Mouse (Mus musculus) stomach, embryonic 15.5 days (tissue): ENCODE data around the gene Cpne5. TPM values are rescaled to one million over a fixed set of nuclear protein-coding genes. Genes with fewer than 3 reads are reported as not detected.
"Not testable (repeated sequence)": the region's sequence is repeated elsewhere in the genome, so short reads cannot be mapped to it uniquely, and the experiment has no call there.

Source experiments
- ATAC-seq: fragments of 200-750 bp; cut with Nextera tagmentation; 2 replicates; pipeline ENCODE4 v1.8.0; 2017; ENCODE audit warnings: low read depth, moderate number of reproducible peaks, moderate TSS enrichment; ENCODE audit not compliant: insufficient read depth, low FRiP score
- H3K27ac ChIP-seq: fragments of 300-500 bp; sonication (generic); 2 replicates; pipeline ENCODE4 v1.5.1; 2015; ENCODE audit warnings: mild to moderate bottlenecking, inconsistent platforms
- H3K27me3 ChIP-seq: fragments of 300-500 bp; sonication (generic); replicated peaks from 2 replicates; pipeline ENCODE4 v1.6.1; 2015; ENCODE audit warnings: inconsistent platforms
- H3K36me3 ChIP-seq: fragments of 300-500 bp; sonication (generic); 2 replicates; pipeline ENCODE4 v1.6.1; 2015; ENCODE audit warnings: inconsistent platforms
- H3K4me1 ChIP-seq: fragments of 300-500 bp; sonication (generic); 2 replicates; pipeline ENCODE4 v1.6.1; 2015; ENCODE audit warnings: inconsistent platforms
- H3K4me2 ChIP-seq: fragments of 300-500 bp; sonication (generic); 2 replicates; pipeline ENCODE4 v1.6.1; 2015; ENCODE audit warnings: mild to moderate bottlenecking, inconsistent platforms
- H3K4me3 ChIP-seq: fragments of 300-500 bp; sonication (generic); replicated peaks from 2 replicates; pipeline ENCODE4 v1.5.1; 2015; ENCODE audit warnings: inconsistent platforms
- H3K9ac ChIP-seq: fragments of 300-500 bp; sonication (generic); 2 replicates; pipeline ENCODE4 v1.6.1; 2015; ENCODE audit warnings: inconsistent platforms
- H3K9me3 ChIP-seq: fragments of 300-500 bp; sonication (generic); 2 replicates; pipeline ENCODE4 v1.6.1; 2016; ENCODE audit warnings: inconsistent platforms
- WGBS: fragments of 180-500 bp; shearing (Covaris S2); methylation state at CpG from one replicate; pipeline ENCODE4 v1.1.7; 2015; 5-methylcytosine and 5-hydroxymethylcytosine counted together
- polyA plus RNA-seq: library from polyadenylated mRNA; unstranded; fragments of >200 nt; fragmentation: Nextera tagmentation; extraction: Ambion mirVana; gene quantifications from 2 replicates; pipeline ENCODE4 v1.2.1, GENCODE M21; 2015

Cpne5 gene
- polyA plus RNA-seq, 1 experiment from 2014 or later = 10.3 TPM

DNA sequence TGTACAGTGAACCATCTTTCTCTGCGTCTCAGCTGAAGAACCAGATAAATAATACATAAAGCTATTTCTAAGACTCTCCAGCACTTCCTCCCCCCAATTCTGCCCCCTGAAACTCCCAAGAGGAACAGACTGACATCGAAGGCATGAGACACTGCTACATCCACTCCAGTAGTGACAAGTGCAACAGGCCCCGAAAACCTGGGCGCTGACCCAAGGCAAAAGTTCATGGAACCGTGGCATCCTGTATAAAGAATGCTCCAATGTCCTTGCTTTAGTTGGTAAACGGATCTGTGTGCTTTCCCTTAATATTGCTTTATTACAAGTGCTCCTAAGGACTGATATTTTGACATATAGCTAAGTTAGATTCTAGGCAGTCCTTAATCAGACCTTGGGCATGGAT, 16.8 kb upstream of the Cpne5 start:
- H3K4me1 ChIP-seq = peaks cover 12% of the 10 kb centered on the region
- WGBS = 88% methylated on average over 6 of the region's 6 CpGs
- not testable (repeated sequence) for H3K4me2 ChIP-seq, H3K27me3 ChIP-seq, H3K9ac ChIP-seq, H3K4me3 ChIP-seq, ATAC-seq, H3K9me3 ChIP-seq, H3K27ac ChIP-seq
- peaks cover 52% of the 10 kb centered on the region for H3K36me3 ChIP-seq

- no peaks in the 10 kb centered on the region for H3K9me3 ChIP-seq
- no peaks in the 10 kb centered on the region for H3K27me3 ChIP-seq
- no peak overlapping the region for H3K4me3 ChIP-seq
- peaks cover 12% of the 10 kb centered on the region for H3K4me1 ChIP-seq
- H3K36me3 ChIP-seq = peaks cover 54% of the 10 kb centered on the region
- no peak overlapping the region for H3K4me2 ChIP-seq
- no peak for ATAC-seq
- no peak overlapping the region for H3K27ac ChIP-seq
- 74% methylated on average over 9 of the region's 9 CpGs for WGBS
- no peak overlapping the region for H3K9ac ChIP-seq
Measured at GRCm38 (mm10) chr17:29253684-29254083, 15.7 kb upstream of the Cpne5 start.

DNA sequence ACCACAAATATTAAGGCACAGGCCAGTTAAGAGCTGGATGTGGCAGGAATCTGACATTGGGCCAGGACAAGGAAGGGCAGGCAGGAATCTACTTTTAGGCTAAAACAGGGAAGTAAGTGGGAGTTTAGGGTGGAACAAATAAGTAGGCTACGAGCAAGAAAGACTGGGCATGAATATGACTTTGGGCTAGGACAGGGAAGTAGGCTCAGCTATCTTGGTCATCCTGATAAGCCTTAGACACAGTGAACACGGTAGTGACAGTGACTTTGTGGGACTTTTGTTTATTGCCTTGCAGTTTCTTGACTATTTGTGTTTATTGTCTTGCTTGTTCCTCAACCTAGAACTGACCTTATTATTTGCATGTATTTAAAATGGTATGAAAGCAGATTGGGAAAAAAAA, 15.3 kb upstream of the Cpne5 start:
- Histone ChIP-seq H3K9me3 (no peaks in the 10 kb centered on the region), H3K36me3 (peaks cover 52% of the 10 kb centered on the region), H3K9ac (no peak overlapping the region), H3K27ac (no peak overlapping the region), H3K4me2 (no peak overlapping the region), H3K27me3 (no peaks in the 10 kb centered on the region), H3K4me3 (no peak overlapping the region), H3K4me1 (peaks cover 12% of the 10 kb centered on the region)
- ATAC-seq = no peak
- 76% methylated on average over 2 of the region's 2 CpGs for WGBS

- Histone ChIP-seq H3K27me3 (no peaks in the 10 kb centered on the region), H3K4me2 (no peak overlapping the region), H3K27ac (no peak overlapping the region), H3K9me3 (no peaks in the 10 kb centered on the region), H3K4me3 (no peak overlapping the region), H3K36me3 (peaks cover 39% of the 10 kb centered on the region), H3K4me1 (peaks cover 9% of the 10 kb centered on the region), H3K9ac (no peak overlapping the region)
- 76% methylated on average over 15 of the region's 15 CpGs for WGBS
- ATAC-seq = no peak
Measured at GRCm38 (mm10) chr17:29251608-29252390, 13.8 kb upstream of the Cpne5 start.

DNA sequence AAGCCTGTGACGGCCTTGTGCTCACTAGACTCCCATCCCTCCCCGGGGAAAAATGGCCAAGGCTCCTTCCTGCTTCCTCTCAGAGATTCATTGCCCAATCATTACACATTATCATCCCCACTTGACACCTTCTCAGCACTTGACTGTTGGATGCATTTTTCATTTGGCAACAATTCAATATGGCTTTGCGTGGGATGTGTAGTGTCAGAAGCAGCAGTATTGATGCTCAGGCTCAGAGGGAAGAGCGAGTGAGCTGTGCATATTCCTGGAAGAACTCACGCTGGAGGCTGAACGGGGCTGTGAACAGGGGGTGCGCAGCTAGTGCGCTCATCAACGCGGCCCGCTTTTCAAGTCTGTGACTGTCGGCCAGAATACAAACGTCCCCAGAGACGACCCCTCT, 13.0 kb upstream of the Cpne5 start:
- not testable (repeated sequence) for H3K4me3 ChIP-seq, H3K4me2 ChIP-seq, H3K4me1 ChIP-seq, H3K27ac ChIP-seq, ATAC-seq, H3K9me3 ChIP-seq, H3K9ac ChIP-seq, H3K27me3 ChIP-seq
- WGBS = 84% methylated on average over 14 of the region's 14 CpGs
- H3K36me3 ChIP-seq = peaks cover 37% of the 10 kb centered on the region

GRCm38 (mm10) chr17:29249512-29249911, 11.5 kb upstream of the Cpne5 start:
- no peak overlapping the region for H3K4me3 ChIP-seq
- H3K36me3 ChIP-seq = peaks cover 29% of the 10 kb centered on the region
- H3K9me3 ChIP-seq = no peaks in the 10 kb centered on the region
- no peaks in the 10 kb centered on the region for H3K27me3 ChIP-seq
- 57% methylated on average over 9 of the region's 9 CpGs for WGBS
- H3K9ac ChIP-seq = no peak overlapping the region
- H3K27ac ChIP-seq = no peak overlapping the region
- H3K4me2 ChIP-seq = no peak overlapping the region
- ATAC-seq = no peak
- peaks cover 18% of the 10 kb centered on the region for H3K4me1 ChIP-seq

DNA sequence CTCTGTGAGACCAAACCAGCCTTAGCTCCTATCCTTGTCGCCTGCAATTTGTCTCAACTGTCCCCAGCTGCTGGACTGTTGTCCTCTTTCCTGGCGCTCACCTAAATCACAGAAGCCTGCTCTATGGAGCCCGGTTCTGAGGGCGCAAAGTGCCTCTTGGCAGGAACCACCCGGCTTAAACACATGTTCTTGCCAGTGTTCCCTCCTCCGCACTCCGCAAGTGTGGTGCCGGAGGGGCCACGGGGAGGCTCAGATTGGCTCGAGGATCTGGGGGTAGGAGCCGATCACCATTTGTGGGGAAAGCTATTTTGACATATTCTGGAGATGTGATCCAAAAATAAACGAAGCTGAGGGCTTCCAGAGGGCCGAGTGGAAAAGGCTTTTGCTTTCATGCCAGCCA, 9.9 kb upstream of the Cpne5 start:
- H3K9me3 ChIP-seq = no peaks in the 10 kb centered on the region
- peaks cover 22% of the 10 kb centered on the region for H3K36me3 ChIP-seq
- 62% methylated on average over 13 of the region's 13 CpGs for WGBS
- no peaks in the 10 kb centered on the region for H3K27me3 ChIP-seq
- no peak overlapping the region for H3K4me3 ChIP-seq
- H3K4me1 ChIP-seq = peaks cover 21% of the 10 kb centered on the region
- no peak overlapping the region for H3K9ac ChIP-seq
- ATAC-seq = no peak
- H3K27ac ChIP-seq = no peak overlapping the region
- H3K4me2 ChIP-seq = no peak overlapping the region

DNA sequence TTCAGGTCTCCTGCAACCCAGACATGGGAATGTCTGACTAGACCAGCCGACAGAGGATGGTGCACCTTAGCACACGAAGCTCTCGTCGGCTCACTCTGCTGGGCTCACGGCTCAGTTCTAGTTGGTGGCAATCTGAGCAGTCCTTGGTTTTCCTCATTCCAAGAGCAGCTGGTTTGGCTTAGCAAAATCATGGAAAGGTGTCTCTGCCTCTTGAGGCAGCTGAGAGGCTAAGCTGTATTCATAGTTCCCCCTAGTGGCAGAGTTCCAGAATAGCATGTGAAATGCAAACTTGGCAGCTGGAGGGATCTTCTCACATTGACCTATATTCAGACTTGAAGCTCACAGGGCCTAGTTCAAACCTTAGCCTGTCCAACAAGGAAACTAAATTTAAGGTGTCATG, 8.6 kb upstream of the Cpne5 start:
- H3K9ac ChIP-seq = no peak overlapping the region
- H3K4me3 ChIP-seq = no peak overlapping the region
- peak; percentile 21; the same call in 1 of the 2 replicates for ATAC-seq
- no peak overlapping the region for H3K4me2 ChIP-seq
- H3K36me3 ChIP-seq = peaks cover 16% of the 10 kb centered on the region
- no peak overlapping the region for H3K27ac ChIP-seq
- WGBS = 23% methylated on average over 5 of the region's 5 CpGs
- no peaks in the 10 kb centered on the region for H3K27me3 ChIP-seq
- H3K9me3 ChIP-seq = no peaks in the 10 kb centered on the region
- peaks cover 18% of the 10 kb centered on the region for H3K4me1 ChIP-seq

- H3K9me3 ChIP-seq = no peaks in the 10 kb centered on the region
- H3K27ac ChIP-seq = no peak overlapping the region
- H3K4me3 ChIP-seq = no peak overlapping the region
- no peak overlapping the region for H3K4me2 ChIP-seq
- no peak overlapping the region for H3K9ac ChIP-seq
- 42% methylated on average over 7 of the region's 7 CpGs for WGBS
- H3K36me3 ChIP-seq = 0 out of 2 replicates have a peak, but pooled peaks cover 9% of the 10 kb centered on the region
- 0 out of 2 replicates have a peak, but pooled peaks have one; percentile 24 for ATAC-seq
- peaks cover 12% of the 10 kb centered on the region for H3K4me1 ChIP-seq
- no peaks in the 10 kb centered on the region for H3K27me3 ChIP-seq
Measured at GRCm38 (mm10) chr17:29245725-29246124, 7.8 kb upstream of the Cpne5 start.

- 0 out of 2 replicates have a peak, but pooled peaks cover 3% of the 10 kb centered on the region for H3K36me3 ChIP-seq
- peaks cover 12% of the 10 kb centered on the region for H3K4me1 ChIP-seq
- no peaks in the 10 kb centered on the region for H3K9me3 ChIP-seq
- H3K27ac ChIP-seq = no peak overlapping the region
- no peak overlapping the region for H3K4me3 ChIP-seq
- WGBS = 37% methylated on average over 12 of the region's 12 CpGs
- no peak for ATAC-seq
- H3K4me2 ChIP-seq = no peak overlapping the region
- no peak overlapping the region for H3K9ac ChIP-seq
- no peaks in the 10 kb centered on the region for H3K27me3 ChIP-seq
Measured at GRCm38 (mm10) chr17:29244912-29245311, 6.9 kb upstream of the Cpne5 start.

DNA sequence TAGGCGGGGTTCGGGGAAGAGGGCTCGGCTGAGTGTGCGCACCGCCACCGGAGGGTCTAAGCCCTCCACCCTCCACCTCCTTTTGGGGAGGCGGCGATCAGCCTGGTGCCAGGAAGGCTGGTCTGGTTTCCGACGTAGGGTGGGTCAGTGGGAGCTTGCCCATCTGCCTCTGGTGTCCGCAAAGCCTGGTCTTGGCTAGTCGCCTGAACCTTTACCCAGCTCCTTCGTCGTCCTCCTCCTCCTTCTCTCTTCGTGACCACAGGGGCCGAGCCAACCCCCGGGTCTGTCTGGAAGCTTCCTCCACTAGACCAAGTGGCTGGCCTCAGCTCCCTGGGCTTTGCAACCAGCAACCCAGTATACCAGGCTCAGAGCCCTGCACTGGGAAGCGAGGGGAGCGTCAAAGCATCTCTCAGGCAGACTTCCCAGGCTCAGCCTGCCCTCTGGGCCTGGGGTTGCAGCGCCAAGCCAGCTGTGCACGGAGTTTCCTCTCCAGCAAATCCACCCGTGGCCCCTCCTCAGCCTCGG, 516 bp upstream of the Cpne5 start:
- no peaks in the 10 kb centered on the region for H3K9me3 ChIP-seq
- no peak for ATAC-seq
- peak overlapping the region; percentile 60 for H3K4me3 ChIP-seq
- H3K4me1 ChIP-seq = peaks cover 24% of the 10 kb centered on the region
- H3K36me3 ChIP-seq = no peaks in the 10 kb centered on the region
- 3% methylated on average over 21 of the region's 23 CpGs for WGBS
- H3K27me3 ChIP-seq = peaks cover 22% of the 10 kb centered on the region
- peak overlapping the region; percentile 100 for H3K4me2 ChIP-seq
- H3K9ac ChIP-seq = peak overlapping the region; percentile 46; the same call in 1 of the 2 replicates
- H3K27ac ChIP-seq = no peak overlapping the region

- peaks cover 25% of the 10 kb centered on the region for H3K4me1 ChIP-seq
- peaks cover 22% of the 10 kb centered on the region for H3K27me3 ChIP-seq
- ATAC-seq = no peak
- no peaks in the 10 kb centered on the region for H3K9me3 ChIP-seq
- under 1% methylated on average over 32 of the region's 32 CpGs for WGBS
- H3K4me2 ChIP-seq = peak overlapping the region; percentile 100
- H3K27ac ChIP-seq = no peak overlapping the region
- peak overlapping the region; percentile 46; the same call in 1 of the 2 replicates for H3K9ac ChIP-seq
- peak overlapping the region; percentile 60 for H3K4me3 ChIP-seq
- no peaks in the 10 kb centered on the region for H3K36me3 ChIP-seq
Measured at GRCm38 (mm10) chr17:29237267-29237771, 648 bp downstream of the Cpne5 start.
